Mouse (Mus musculus): Measurements from ENCODE around the gene Pnmal2. TPM values are rescaled to one million over a fixed set of nuclear protein-coding genes. Genes with fewer than 3 reads are reported as not detected.

The Pnmal2 gene
- polyA plus RNA-seq, 1 experiment: 89.8 TPM

- Histone ChIP-seq H3K4me3 (ENCODE audit: insufficient read depth, low read length) (no peak overlapping the region), H3K27ac (ENCODE audit: insufficient read depth, low read length) (no peak overlapping the region), H3K4me1 (ENCODE audit: control insufficient read depth, insufficient read depth, low read length) (peaks cover 14% of the 10 kb centered on the region)
- TF ChIP-seq POLR2A (IDR thresholded peaks at IDR 0.05; ENCODE audit: extremely low read depth, insufficient read depth, low read length) (no peak), CTCF (IDR thresholded peaks at IDR 0.05; ENCODE audit: extremely low read depth, insufficient read depth, low read length) (no peak)
Measured at GRCm38 (mm10) chr7:16988405-16988804, 43.9 kb downstream of the Pnmal2 start.

GRCm38 (mm10) chr7:16990006-16990744 is 45.7 kb downstream of the Pnmal2 start:
- Histone ChIP-seq H3K4me1 (ENCODE audit: control insufficient read depth, insufficient read depth, low read length) (peaks cover 11% of the 10 kb centered on the region), H3K4me3 (ENCODE audit: insufficient read depth, low read length) (no peak overlapping the region), H3K27ac (ENCODE audit: insufficient read depth, low read length) (no peak overlapping the region)
- TF ChIP-seq CTCF (IDR thresholded peaks at IDR 0.05; ENCODE audit: extremely low read depth, insufficient read depth, low read length): no peak
- TF ChIP-seq POLR2A (IDR thresholded peaks at IDR 0.05; ENCODE audit: extremely low read depth, insufficient read depth, low read length): no peak

- no peak for TF ChIP-seq POLR2A (IDR thresholded peaks at IDR 0.05; ENCODE audit: extremely low read depth, insufficient read depth, low read length)
- TF ChIP-seq CTCF (IDR thresholded peaks at IDR 0.05; ENCODE audit: extremely low read depth, insufficient read depth, low read length): no peak
- H3K27ac ChIP-seq (ENCODE audit: insufficient read depth, low read length): no peak overlapping the region
Measured at GRCm38 (mm10) chr7:16991681-16992450, 47.4 kb downstream of the Pnmal2 start.

DNA sequence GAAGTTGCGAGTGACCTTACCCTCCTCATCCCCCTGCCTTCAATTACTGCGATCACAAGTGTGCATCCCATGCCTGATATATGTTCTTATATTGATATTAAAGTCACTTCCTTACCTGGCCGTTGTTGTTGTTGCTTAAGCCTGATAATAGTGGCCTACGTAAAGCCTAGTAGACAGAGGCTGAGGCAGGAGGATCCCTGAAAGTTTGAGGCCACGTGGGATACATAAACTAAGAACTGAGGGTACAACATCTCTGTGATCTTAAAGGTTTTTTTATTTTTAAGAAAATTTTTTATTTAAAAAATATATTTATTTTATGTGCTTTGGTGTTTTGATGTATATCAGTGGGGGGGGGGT is 47.9 kb downstream of the Pnmal2 start, which contains the start of gene Ccdc8:
Gene Ccdc8, plus strand, starts transcription at position 258 of the 357 bp plus-strand sequence.
- Histone ChIP-seq H3K4me1 (ENCODE audit: control insufficient read depth, insufficient read depth, low read length) (peaks cover 2% of the 10 kb centered on the region; the same call in 1 of the 2 replicates), H3K4me3 (ENCODE audit: insufficient read depth, low read length) (no peak within 1 kb of the TSS), H3K27ac (ENCODE audit: insufficient read depth, low read length) (no peak within 1 kb of the TSS)
- TF ChIP-seq POLR2A (IDR thresholded peaks at IDR 0.05; ENCODE audit: extremely low read depth, insufficient read depth, low read length) (no peak), CTCF (IDR thresholded peaks at IDR 0.05; ENCODE audit: extremely low read depth, insufficient read depth, low read length) (no peak)

More at GRCm38 (mm10) chr7:16991681-16992450, 47.4 kb downstream of the Pnmal2 start:
- Histone ChIP-seq H3K4me1 (ENCODE audit: control insufficient read depth, insufficient read depth, low read length) (peaks cover 5% of the 10 kb centered on the region), H3K4me3 (ENCODE audit: insufficient read depth, low read length) (no peak overlapping the region)

DNA sequence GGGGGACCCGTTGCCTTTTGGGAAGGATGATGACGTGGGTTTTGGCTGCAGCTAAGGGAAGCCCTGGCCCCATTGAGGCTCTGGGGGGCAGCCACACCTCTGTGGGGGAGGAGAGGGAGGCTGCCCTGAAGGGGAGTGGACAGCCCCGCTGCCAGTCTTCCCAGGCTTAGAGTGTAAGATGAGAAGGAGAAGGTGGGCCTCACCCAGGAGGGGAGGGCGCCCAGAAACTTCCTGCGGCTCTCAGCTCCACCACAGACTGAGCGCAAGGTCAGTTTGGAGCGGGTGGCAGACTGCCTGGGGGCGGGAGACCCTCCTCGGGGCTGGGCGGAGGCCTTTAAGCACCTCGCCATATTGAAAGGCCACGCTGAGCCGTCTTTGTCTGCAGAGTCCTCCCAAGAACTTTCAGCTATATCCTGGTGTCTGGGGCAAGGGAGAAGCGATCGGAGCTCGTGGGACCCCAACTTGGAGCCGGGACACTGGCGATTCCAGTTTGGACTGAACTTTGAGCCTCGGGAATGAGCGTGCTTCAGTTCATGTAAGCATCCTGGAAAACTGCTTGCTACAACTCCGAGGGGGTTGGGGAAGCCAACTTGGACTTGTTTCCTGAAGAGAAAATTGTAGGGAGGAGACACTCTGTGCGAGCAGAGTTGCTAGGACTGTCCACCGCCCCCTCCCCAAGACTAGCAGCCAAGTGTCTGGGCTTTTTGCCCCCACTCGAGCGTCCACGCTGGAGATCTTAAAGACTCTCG is 49.3 kb downstream of the Pnmal2 start:
- no peak overlapping the region for H3K27ac ChIP-seq (ENCODE audit: insufficient read depth, low read length)
- TF ChIP-seq POLR2A (IDR thresholded peaks at IDR 0.05; ENCODE audit: extremely low read depth, insufficient read depth, low read length) (0 out of 2 replicates have a peak, but pooled peaks have one; percentile 16), CTCF (IDR thresholded peaks at IDR 0.05; ENCODE audit: extremely low read depth, insufficient read depth, low read length) (no peak)
- H3K4me3 ChIP-seq (ENCODE audit: insufficient read depth, low read length): peak overlapping the region; percentile 28
- no peaks in the 10 kb centered on the region for H3K4me1 ChIP-seq (ENCODE audit: control insufficient read depth, insufficient read depth, low read length)

GRCm38 (mm10) chr7:16994400-16994799 is 49.9 kb downstream of the Pnmal2 start:
- no peak overlapping the region for H3K27ac ChIP-seq (ENCODE audit: insufficient read depth, low read length)
- TF ChIP-seq POLR2A (IDR thresholded peaks at IDR 0.05; ENCODE audit: extremely low read depth, insufficient read depth, low read length): no peak
- TF ChIP-seq CTCF (IDR thresholded peaks at IDR 0.05; ENCODE audit: extremely low read depth, insufficient read depth, low read length): no peak
- H3K4me3 ChIP-seq (ENCODE audit: insufficient read depth, low read length): peak overlapping the region; percentile 28; the same call in 1 of the 2 replicates
- H3K4me1 ChIP-seq (ENCODE audit: control insufficient read depth, insufficient read depth, low read length): no peaks in the 10 kb centered on the region

GRCm38 (mm10) chr7:16995345-16995744 is 50.9 kb downstream of the Pnmal2 start:
- Histone ChIP-seq H3K27ac (ENCODE audit: insufficient read depth, low read length) (no peak overlapping the region), H3K4me3 (ENCODE audit: insufficient read depth, low read length) (no peak overlapping the region), H3K4me1 (ENCODE audit: control insufficient read depth, insufficient read depth, low read length) (no peaks in the 10 kb centered on the region)
- TF ChIP-seq POLR2A (IDR thresholded peaks at IDR 0.05; ENCODE audit: extremely low read depth, insufficient read depth, low read length): no peak
- TF ChIP-seq CTCF (IDR thresholded peaks at IDR 0.05; ENCODE audit: extremely low read depth, insufficient read depth, low read length): no peak

Other genes with a start within 250 kb of the Pnmal2 start
- 0.26 and 0.52 TPM in 2 replicates for gene Ceacam9, start 222.8 kb upstream of the Pnmal2 start, polyA plus RNA-seq (2012; rRNA removed)
- gene Ap2s1, start 206.3 kb upstream of the Pnmal2 start, polyA plus RNA-seq (2012; rRNA removed): 526 and 561 TPM in 2 replicates
- gene Slc1a5, start 163.3 kb upstream of the Pnmal2 start, polyA plus RNA-seq (2012; rRNA removed): 5.7 and 6.1 TPM in 2 replicates
- gene Strn4, start 128.8 kb upstream of the Pnmal2 start, polyA plus RNA-seq (2012; rRNA removed): 291 and 307 TPM in 2 replicates
- 42.3 and 44.0 TPM in 2 replicates for gene Fkrp, start 128.0 kb upstream of the Pnmal2 start, polyA plus RNA-seq (2012; rRNA removed)
- gene Prkd2, start 101.8 kb upstream of the Pnmal2 start, polyA plus RNA-seq (2012; rRNA removed): 6.5 and 6.8 TPM in 2 replicates
- gene Dact3, start 69.4 kb upstream of the Pnmal2 start, polyA plus RNA-seq (2012; rRNA removed): 169 and 184 TPM in 2 replicates
- 8.3 and 10.9 TPM in 2 replicates for gene Gng8, start 52.9 kb upstream of the Pnmal2 start, polyA plus RNA-seq (2012; rRNA removed)
- 0.08 and 0.17 TPM in 2 replicates for gene Ptgir, start 38.2 kb upstream of the Pnmal2 start, polyA plus RNA-seq (2012; rRNA removed)
- gene Calm3, start 20.6 kb upstream of the Pnmal2 start, polyA plus RNA-seq (2012; rRNA removed): 1,956 and 2,049 TPM in 2 replicates
- 60.2 and 64.8 TPM in 2 replicates for gene Pnmal1, start 15.0 kb downstream of the Pnmal2 start, polyA plus RNA-seq (2012; rRNA removed)
- 38.9 and 42.5 TPM in 2 replicates for gene Gm42372, start 38.4 kb downstream of the Pnmal2 start, polyA plus RNA-seq (2012; rRNA removed)
- 1.8 and 1.9 TPM in 2 replicates for gene Ccdc8, start 48.0 kb downstream of the Pnmal2 start, polyA plus RNA-seq (2012; rRNA removed)
- 263 and 268 TPM in 2 replicates for gene Ppp5c, start 83.2 kb downstream of the Pnmal2 start, polyA plus RNA-seq (2012; rRNA removed)
- 3.3 and 4.0 TPM in 2 replicates for gene Hif3a, start 117.7 kb downstream of the Pnmal2 start, polyA plus RNA-seq (2012; rRNA removed)
- gene Psg16, start 129.4 kb downstream of the Pnmal2 start, polyA plus RNA-seq (2012; rRNA removed): 2.9 and 3.0 TPM in 2 replicates
- 0.09 and 0.10 TPM in 2 replicates for gene Ceacam3, start 205.6 kb downstream of the Pnmal2 start, polyA plus RNA-seq (2012; rRNA removed)

All from cortical plate, adult 2 months (tissue).